18 mouse cellular contexts compared by ENCODE assay signal in genomic region chr14:17815103-17815502, GRCm38 (mm10).
DNase-seq lines count a peak whose midpoint lies in the region; ATAC-seq and TF ChIP-seq lines count a peak whose summit lies in the region.
"Had no signal": no experiment of that assay in that cellular context is flagged by ENCODE, and none has a peak within 500 bp of the region (broad histone marks: within the 10 kb centered on the region; RNA-seq: fewer than 3 reads in every experiment).

No protein-coding gene starts in this region.

- peaks cover 12% of the 10 kb centered on the region for H3K4me1 ChIP-seq in liver, adult 2 months (ENCODE audit: control insufficient read depth, insufficient read depth, low read length)
- H3K4me1 ChIP-seq in intestine, embryonic 16.5 days (ENCODE audit: control insufficient read depth, insufficient read depth, low read length): no peaks in the 10 kb centered on the region
- H3K4me1 ChIP-seq: embryonic facial prominence, embryonic 12.5 days; heart, embryonic 15.5 days had no signal

- no peaks in the 10 kb centered on the region for H3K9me3 ChIP-seq in intestine, embryonic 16.5 days (ENCODE audit: control insufficient read depth, low read length)
- H3K9me3 ChIP-seq: embryonic facial prominence, embryonic 12.5 days; heart, embryonic 15.5 days had no signal

- H3K9ac ChIP-seq in liver, adult 2 months (ENCODE audit: low read depth, low read length): no peak overlapping the region
- no peak overlapping the region for H3K9ac ChIP-seq in intestine, embryonic 16.5 days (ENCODE audit: low read depth, low read length)
- H3K9ac ChIP-seq: embryonic facial prominence, embryonic 12.5 days; heart, embryonic 15.5 days had no signal

- no peak overlapping the region for H3K4me2 ChIP-seq in intestine, embryonic 16.5 days (ENCODE audit: low read depth, low read length)
- H3K4me2 ChIP-seq: embryonic facial prominence, embryonic 12.5 days; heart, embryonic 15.5 days had no signal

- TF ChIP-seq CTCF in liver, adult 2 months (IDR thresholded peaks at IDR 0.05; ENCODE audit: low read depth, low read length): no peak

- peak; percentile 44 for DNase-seq in heart, adult 11 months
- no peak for DNase-seq in heart, postnatal 36 days
- DNase-seq in liver, adult 2 months (ENCODE audit: extremely low read depth, low read depth, low spot score): peak; percentile 65
- DNase-seq in liver: no peak
- peak; percentile 80 for DNase-seq in cerebellum, adult 9-11 months
- no peak for DNase-seq in thymus, postnatal 25 days
- DNase-seq: B cell, adult 2 months; gastrocnemius, postnatal 14 days; kidney, adult 9 months; midbrain, embryonic 14.5 days; right cerebral cortex, postnatal 14 days had no signal

- H3K27me3 ChIP-seq in liver, adult 2 months (ENCODE audit: control insufficient read depth, insufficient read depth, low read length): no peaks in the 10 kb centered on the region
- H3K27me3 ChIP-seq in intestine, embryonic 16.5 days (replicated peaks; ENCODE audit: control insufficient read depth, insufficient read depth, low read length): no peaks in the 10 kb centered on the region
- H3K27me3 ChIP-seq: embryonic facial prominence, embryonic 12.5 days; heart, embryonic 15.5 days had no signal

- 28% methylated on average over 2 of the region's 2 CpGs for WGBS in liver, adult 2 months
- WGBS in intestine, embryonic 16.5 days: 72% methylated on average over 2 of the region's 2 CpGs

- H3K79me2 ChIP-seq in liver, adult 2 months (ENCODE audit: control insufficient read depth, insufficient read depth, low read length): peaks cover 35% of the 10 kb centered on the region

- no peak for TF ChIP-seq POLR2A in liver, adult 2 months (IDR thresholded peaks at IDR 0.05; ENCODE audit: extremely low read depth, insufficient read depth, low read length)

- no peaks in the 10 kb centered on the region for H3K36me3 ChIP-seq in liver, adult 2 months (ENCODE audit: control insufficient read depth, insufficient read depth, low read length)
- H3K36me3 ChIP-seq in intestine, embryonic 16.5 days (ENCODE audit: control insufficient read depth, insufficient read depth, low read length): no peaks in the 10 kb centered on the region
- H3K36me3 ChIP-seq: embryonic facial prominence, embryonic 12.5 days; heart, embryonic 15.5 days had no signal

- intact Hi-C loops in heart, postnatal 36 days (cut with DNase I): no loop called here

- H3K27ac ChIP-seq in liver, adult 2 months (replicated peaks; ENCODE audit: insufficient read depth, low read depth, low read length): no peak overlapping the region
- H3K27ac ChIP-seq in intestine, embryonic 16.5 days (ENCODE audit: low read length): no peak overlapping the region
- H3K27ac ChIP-seq: embryonic facial prominence, embryonic 12.5 days; heart, embryonic 15.5 days had no signal

- no peak for ATAC-seq in intestine, embryonic 16.5 days
- ATAC-seq: forebrain, embryonic 14.5 days; inflammation-experienced regulatory T-cells, adult 6 months; lung, postnatal 0 days had no signal

- no peak overlapping the region for H3K4me3 ChIP-seq in liver, adult 2 months (ENCODE audit: insufficient read depth, low read depth, low read length)
- H3K4me3 ChIP-seq in intestine, embryonic 16.5 days (ENCODE audit: low read length): no peak overlapping the region
- H3K4me3 ChIP-seq: embryonic facial prominence, embryonic 12.5 days; erythroblast, embryonic 14.5 days; heart, embryonic 15.5 days had no signal

Comparison
In these comparisons a context has a peak if more than half of its experiments do, and no peak if none do; other contexts are left out.
1. DNase-seq: peak in heart, adult 11 months (single experiment), liver, adult 2 months (single experiment) and cerebellum, adult 9-11 months (single experiment); none in heart, postnatal 36 days (0 of 2), liver (single experiment) and thymus, postnatal 25 days (single experiment).